Mouse (Mus musculus): ENCODE measurements around the gene Dnajb13.

The Dnajb13 gene

DNA sequence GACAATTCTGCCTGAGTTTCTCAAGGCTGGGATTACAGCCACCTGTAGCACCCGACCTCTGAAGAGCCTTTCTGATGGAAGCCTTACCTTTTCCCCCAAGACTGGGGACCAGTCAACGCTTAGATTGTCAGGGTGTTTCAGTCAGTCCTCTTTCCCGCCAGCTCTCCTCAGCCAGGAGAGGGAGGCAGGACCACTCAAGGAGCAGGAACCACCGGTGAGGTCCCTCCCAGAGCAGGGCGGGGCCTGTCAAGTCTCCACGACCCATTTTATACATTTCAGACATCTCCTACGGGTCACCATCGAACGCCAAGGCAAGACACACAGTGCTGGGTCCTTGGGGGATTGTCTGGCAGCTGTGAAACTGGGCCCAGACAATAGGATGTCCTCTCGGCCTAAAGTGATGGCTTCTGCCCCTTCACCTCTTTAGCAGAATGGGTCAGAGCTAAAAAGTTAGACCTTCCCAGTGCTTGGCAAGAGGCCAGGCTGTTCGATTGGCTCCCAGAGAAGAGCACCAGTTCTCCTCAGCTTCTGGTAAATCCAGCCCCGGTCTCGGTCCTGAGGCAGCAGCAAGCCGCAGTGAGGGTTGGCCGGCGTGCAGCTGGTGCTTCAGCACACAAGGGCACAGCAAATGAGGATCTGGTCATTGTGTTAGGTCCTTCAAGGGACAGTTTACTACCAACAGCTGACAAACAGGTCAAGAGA, 14.3 kb downstream of the Dnajb13 start:
- POLR2A ChIA-PET: interaction anchor here in 3 of 4 experiments (0.7 to 47.4 kb wide), 16 partner anchors 2 to 363 kb away, joined by 3 to 704 read pairs (median 4); partner anchors contain the start of genes Ucp2 (in 2 of the 3), Coa4 (in 1 of the 3), Dnajb13 (in 1 of the 3) and Fam168a (in 1 of the 3)
- CTCF ChIA-PET: interaction anchor here in 1 of 4 experiments (1.8 kb wide), 1 partner anchor 20 kb away, joined by 5 read pairs; no protein-coding TSS in a partner anchor

DNA sequence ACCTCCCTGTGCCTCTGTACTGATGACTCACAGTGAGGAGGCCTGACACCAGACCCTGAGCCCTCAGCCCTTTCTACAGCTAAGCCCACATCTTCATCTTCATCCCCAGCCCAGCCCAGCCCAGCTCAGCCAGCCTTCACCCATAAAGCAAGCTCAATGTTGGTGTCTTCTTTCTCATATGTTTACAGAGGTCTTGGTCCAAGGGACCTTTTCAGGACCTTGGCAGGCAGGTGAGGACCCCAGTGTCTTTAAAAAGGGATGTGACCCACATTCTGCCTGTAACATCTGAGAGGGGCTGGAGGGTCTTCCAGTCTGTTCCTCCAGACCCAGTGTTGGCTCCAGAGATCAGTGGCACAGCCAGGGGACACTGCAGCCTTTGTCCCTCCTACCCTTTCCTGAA, 15.3 kb downstream of the Dnajb13 start:
- POLR2A ChIA-PET: interaction anchor here in 3 of 4 experiments (0.5 to 47.4 kb wide), 7 partner anchors 1 to 184 kb away, joined by 3 to 704 read pairs (median 4); partner anchors contain the start of genes Coa4 (in 1 of the 3), Dnajb13 (in 1 of the 3), Ucp2 (in 1 of the 3) and Ucp3 (in 1 of the 3)
- CTCF ChIA-PET: no interaction called here

DNA sequence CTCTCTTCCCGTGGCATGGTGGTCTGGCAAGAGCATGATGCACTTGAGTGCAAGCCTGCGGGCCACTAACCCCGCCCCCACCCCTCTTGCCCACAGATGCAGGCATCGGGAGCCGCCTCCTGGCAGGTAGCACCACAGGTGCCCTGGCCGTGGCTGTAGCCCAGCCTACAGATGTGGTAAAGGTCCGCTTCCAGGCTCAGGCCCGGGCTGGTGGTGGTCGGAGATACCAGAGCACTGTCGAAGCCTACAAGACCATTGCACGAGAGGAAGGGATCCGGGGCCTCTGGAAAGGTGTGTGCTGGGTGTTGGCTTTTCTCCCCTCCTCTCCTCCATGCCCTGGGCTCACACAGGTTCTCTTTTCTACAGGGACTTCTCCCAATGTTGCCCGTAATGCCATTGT, 16.8 kb downstream of the Dnajb13 start:
- ChIA-PET POLR2A (interaction anchor here in 2 of 4 experiments (1.0 to 21.9 kb wide), 11 partner anchors 7 to 187 kb away, joined by 3 to 704 read pairs (median 3); partner anchors contain the start of genes Coa4 (in 2 of the 2) and Dnajb13 (in 2 of the 2)), CTCF (interaction anchor here in 1 of 4 experiments (0.9 kb wide), 1 partner anchor 23 kb away, joined by 4 read pairs; no protein-coding TSS in a partner anchor)

DNA sequence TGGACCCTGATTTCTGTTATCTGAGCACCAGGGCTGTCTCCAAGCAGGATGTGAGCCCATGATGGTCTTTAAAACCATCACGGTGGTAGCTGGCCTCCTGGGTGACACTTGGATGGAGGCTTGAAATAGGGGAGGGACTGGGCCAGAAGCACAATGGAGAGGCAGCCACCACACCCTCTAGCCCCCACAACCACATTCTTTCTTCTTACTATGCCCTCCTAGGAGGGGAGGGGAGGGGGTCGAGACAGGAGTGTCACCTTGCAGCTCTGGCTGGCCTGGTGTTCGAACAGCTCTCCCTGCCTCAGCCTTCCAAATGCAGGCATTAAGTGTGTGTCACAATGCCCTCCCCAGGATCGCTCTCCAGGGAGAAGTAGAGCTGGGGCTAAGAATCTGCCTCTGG, 17.4 kb downstream of the Dnajb13 start:
- ChIA-PET POLR2A (interaction anchor here in 3 of 4 experiments (0.8 to 21.9 kb wide), 17 partner anchors 8 to 209 kb away, joined by 3 to 704 read pairs (median 6); partner anchors contain the start of genes Coa4 (in 2 of the 3), Dnajb13 (in 2 of the 3) and Rab6a (in 1 of the 3)), CTCF (interaction anchor here in 1 of 4 experiments (0.9 kb wide), 1 partner anchor 24 kb away, joined by 4 read pairs; no protein-coding TSS in a partner anchor)

DNA sequence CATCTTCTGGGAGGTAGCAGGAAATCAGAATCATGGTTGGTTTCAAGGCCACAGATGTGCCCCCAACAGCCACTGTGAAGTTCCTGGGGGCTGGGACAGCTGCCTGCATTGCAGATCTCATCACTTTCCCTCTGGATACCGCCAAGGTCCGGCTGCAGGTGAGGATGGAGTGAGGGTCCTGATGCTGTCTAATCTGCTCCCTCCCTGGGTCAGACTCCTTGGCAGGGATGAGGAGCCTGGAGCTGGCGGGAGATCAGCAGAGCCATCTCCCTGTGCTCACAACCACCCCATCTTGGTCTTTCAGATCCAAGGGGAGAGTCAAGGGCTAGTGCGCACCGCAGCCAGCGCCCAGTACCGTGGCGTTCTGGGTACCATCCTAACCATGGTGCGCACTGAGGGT, 18.0 kb downstream of the Dnajb13 start:
- POLR2A ChIA-PET: interaction anchor here in 3 of 4 experiments (0.8 to 21.9 kb wide), 24 partner anchors 8 to 209 kb away, joined by 3 to 704 read pairs (median 5); partner anchors contain the start of genes Coa4 (in 2 of the 3), Dnajb13 (in 2 of the 3) and Rab6a (in 1 of the 3)
- CTCF ChIA-PET: interaction anchor here in 1 of 4 experiments (1.2 kb wide), 1 partner anchor 366 kb away, joined by 4 read pairs; the partner anchor contains the start of gene Relt

DNA sequence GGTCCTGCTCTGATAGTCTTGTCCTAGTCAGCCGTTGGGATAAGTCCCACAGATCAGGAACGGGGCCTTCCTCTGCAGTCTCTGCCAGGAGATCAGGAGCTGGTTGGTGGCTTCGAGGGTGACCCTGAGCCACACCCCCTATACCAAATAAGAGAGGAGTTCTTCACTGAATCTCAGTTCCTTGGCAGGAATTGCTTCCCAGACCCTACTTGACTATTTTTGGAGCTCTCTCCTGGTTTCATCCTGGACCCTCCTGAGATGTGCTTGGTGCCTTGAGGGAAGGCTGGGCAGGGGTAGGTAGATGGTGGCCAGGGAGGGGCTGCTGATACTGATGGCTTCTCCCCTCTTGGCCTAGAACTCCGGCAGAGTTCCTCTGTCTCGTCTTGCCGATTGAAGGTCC, 18.4 kb downstream of the Dnajb13 start:
- ChIA-PET POLR2A (interaction anchor here in 3 of 4 experiments (0.8 to 21.9 kb wide), 34 partner anchors 9 to 1015 kb away, joined by 3 to 704 read pairs (median 5); partner anchors contain the start of genes Coa4 (in 2 of the 3), C2cd3 (in 1 of the 3), Dnajb13 (in 1 of the 3) and Lipt2 (in 1 of the 3)), CTCF (interaction anchor here in 2 of 4 experiments (0.7 to 1.6 kb wide), 4 partner anchors 9 to 367 kb away, joined by 3 to 6 read pairs (median 4); partner anchors contain the start of gene Relt (in 1 of the 2))

DNA sequence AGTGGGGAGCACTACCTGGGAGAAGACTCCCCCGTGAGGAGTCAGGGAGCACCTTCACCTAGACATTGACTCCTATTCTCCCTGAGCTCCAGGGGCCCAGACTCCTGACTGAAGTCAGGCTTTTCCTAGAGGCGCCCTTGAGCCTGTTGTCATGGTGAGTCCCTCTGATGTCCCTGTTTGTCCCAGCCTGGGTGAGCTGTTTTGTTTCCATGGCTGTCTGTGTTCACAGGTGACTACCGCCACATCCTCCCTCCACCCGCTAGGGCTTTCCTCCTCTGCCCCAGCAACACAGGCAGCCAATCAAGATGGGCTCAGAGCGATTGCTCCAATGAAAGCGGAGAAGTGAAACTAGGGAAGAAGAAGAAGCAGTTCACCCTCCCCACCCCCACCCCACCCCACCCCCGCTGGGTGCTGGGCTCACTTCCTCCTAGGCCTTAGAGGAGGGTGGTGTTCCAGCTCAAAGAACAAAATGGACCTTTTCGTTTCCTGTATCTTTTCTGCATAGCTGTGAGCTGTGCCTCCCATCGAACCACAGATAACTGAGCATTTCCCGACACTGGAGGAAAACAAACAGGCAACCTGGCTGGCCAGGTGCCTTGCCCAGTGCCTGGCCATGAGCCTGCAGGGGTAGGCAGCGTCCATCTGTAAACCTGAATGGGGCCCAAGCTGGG, 19.0 kb downstream of the Dnajb13 start:
- ChIA-PET POLR2A (interaction anchor here (0.6 to 21.9 kb wide), 77 partner anchors 8 to 1015 kb away, joined by 3 to 704 read pairs (median 4); partner anchors contain the start of genes C2cd3 (in 2 of the 4), Coa4 (in 2 of the 4), Dnajb13 (in 2 of the 4) and Fam168a (in 2 of the 4)), CTCF (interaction anchor here (0.6 to 1.9 kb wide), 11 partner anchors 10 to 367 kb away, joined by 3 to 9 read pairs (median 4); partner anchors contain the start of gene Relt (in 1 of the 4))

DNA sequence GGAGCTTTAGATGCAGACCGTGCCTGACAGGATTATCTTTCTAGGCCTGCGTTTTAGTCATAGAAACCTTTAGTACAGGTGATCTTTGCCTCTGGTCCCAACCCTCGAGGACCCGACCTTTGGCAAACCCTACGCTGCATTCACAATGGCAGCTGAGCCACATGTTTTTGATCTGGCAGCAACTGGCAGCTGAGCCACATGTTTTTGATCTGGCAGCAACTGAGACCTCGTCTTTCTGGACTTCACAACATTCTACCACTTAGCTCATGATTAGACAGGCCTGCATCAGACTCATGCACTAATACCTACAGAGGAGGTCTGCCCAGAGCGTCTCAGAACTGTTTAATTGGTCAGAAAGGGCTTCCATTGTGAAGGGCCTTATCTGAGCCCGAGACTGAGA, 19.7 kb downstream of the Dnajb13 start:
- CTCF ChIA-PET: interaction anchor here in 3 of 4 experiments (0.7 to 1.9 kb wide), 8 partner anchors 11 to 1340 kb away, joined by 3 to 9 read pairs (median 6); no protein-coding TSS in a partner anchor
- POLR2A ChIA-PET: interaction anchor here (0.6 to 21.9 kb wide), 76 partner anchors 9 to 1228 kb away, joined by 3 to 704 read pairs (median 4); partner anchors contain the start of genes C2cd3 (in 2 of the 4), Coa4 (in 2 of the 4), Dnajb13 (in 2 of the 4) and Fam168a (in 2 of the 4)

DNA sequence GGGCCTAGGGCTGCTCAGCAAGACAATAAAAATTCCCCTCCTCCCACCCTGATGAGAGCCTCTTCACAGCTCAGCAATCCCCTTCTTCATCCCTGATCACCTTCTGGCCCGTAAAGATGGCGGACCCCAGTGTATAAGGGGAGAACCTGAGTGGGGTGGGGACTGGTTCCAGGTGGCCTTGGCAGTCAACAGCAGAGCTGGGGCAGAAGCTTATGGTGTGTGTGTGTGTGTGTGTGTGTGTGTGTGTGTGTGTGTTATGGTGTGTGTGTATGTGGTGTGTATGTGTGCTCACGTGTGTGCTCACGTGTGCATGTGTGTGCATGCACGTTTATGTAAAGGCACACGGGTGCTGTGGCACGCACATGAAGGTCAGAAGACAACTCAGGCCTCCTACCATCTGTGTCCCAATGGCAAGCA, 20.3 kb downstream of the Dnajb13 start:
- ChIA-PET CTCF (interaction anchor here in 2 of 4 experiments (0.6 to 1.9 kb wide), 3 partner anchors 22 to 169 kb away, joined by 3 to 9 read pairs (median 7); no protein-coding TSS in a partner anchor), POLR2A (interaction anchor here (0.6 to 21.9 kb wide), 59 partner anchors 8 to 1227 kb away, joined by 3 to 704 read pairs (median 4); partner anchors contain the start of genes Coa4 (in 2 of the 4), Dnajb13 (in 2 of the 4), Fam168a (in 2 of the 4) and Lipt2 (in 2 of the 4))

DNA sequence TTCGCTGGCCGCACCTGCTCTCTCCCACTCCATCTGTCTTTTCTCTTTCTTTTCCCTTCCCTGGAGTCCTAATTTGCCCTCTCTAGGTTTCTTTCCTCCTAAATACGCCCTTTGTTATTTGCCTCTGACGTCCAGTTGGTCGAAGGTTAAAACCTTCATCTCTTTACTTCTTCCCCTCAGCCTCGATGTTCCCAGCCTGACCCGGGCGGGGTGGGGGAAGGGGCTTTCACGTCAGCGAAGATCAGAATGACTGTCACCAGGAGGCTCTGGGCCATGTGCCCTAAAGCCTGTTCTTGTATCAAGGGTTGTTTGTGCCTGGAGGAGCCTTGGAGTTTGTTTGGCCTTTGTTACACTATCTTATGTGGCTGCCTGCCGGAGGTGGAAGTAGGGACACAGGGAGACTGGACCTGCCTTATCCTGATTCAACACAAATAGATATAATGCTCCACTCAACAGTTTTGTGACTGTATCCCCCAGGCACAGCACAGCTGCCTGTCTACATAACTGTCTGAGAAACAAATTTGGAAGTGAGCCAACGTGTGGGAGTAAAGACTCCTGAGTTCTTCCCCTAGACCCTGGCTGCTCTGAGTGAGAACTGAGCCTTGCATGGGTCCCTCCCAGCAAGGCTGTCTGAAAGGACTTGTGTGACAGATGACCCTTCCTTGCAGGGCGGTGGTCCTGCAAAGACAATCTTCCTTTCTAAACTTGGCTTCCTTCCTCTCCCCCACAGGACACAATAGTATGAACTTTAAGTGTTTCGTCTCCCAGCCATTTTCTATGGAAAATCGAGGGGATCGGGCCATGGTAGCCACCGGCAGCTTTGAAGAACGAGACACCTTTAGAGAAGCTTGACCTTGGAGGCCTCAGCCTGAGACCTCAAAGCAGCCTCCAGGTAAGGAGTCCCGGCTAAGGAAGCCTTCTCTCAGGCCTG, 21.0 kb downstream of the Dnajb13 start:
- POLR2A ChIA-PET: interaction anchor here (0.5 to 21.9 kb wide), 54 partner anchors 9 to 1686 kb away, joined by 3 to 704 read pairs (median 6); partner anchors contain the start of genes Coa4 (in 2 of the 4), Lipt2 (in 2 of the 4), Pgm2l1 (in 2 of the 4) and Ucp3 (in 2 of the 4)

DNA sequence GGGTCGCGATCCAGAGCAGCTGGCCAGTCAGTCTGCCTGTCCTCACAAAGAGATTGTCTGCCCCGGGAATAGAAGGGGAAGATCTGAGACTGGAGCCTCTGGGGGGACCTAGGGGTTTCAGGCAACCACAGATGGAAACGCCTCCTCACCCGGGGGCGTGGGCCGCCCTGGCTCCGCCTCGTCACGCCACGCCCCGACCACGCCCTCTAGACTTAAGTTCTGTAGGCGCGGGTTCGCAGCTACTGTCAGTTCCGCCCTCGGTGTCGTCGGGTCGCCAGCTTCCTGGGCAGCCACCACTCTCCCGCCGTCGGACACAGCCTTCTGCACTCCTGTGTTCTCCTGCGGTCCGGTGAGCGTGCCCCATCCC, 21.7 kb downstream of the Dnajb13 start, which contains the start of gene Ucp2:
TSS of gene Ucp2 (plus strand) at position 221 of the 367 bp plus-strand sequence.
- ChIA-PET POLR2A (interaction anchor here in 3 of 4 experiments (0.5 to 21.9 kb wide), 34 partner anchors 9 to 1685 kb away, joined by 3 to 704 read pairs (median 8); partner anchors contain the start of genes Ucp3 (in 2 of the 3), Coa4 (in 1 of the 3), Dnajb13 (in 1 of the 3) and Fam168a (in 1 of the 3)), CTCF (interaction anchor here in 2 of 4 experiments (0.6 to 2.0 kb wide), 3 partner anchors 11 to 66 kb away, joined by 3 to 8 read pairs (median 3); no protein-coding TSS in a partner anchor)

More for the DNA sequence above, 21.0 kb downstream of the Dnajb13 start:
- CTCF ChIA-PET: interaction anchor here in 2 of 4 experiments (0.6 to 2.0 kb wide), 4 partner anchors 10 to 27 kb away, joined by 3 to 9 read pairs (median 6); no protein-coding TSS in a partner anchor

DNA sequence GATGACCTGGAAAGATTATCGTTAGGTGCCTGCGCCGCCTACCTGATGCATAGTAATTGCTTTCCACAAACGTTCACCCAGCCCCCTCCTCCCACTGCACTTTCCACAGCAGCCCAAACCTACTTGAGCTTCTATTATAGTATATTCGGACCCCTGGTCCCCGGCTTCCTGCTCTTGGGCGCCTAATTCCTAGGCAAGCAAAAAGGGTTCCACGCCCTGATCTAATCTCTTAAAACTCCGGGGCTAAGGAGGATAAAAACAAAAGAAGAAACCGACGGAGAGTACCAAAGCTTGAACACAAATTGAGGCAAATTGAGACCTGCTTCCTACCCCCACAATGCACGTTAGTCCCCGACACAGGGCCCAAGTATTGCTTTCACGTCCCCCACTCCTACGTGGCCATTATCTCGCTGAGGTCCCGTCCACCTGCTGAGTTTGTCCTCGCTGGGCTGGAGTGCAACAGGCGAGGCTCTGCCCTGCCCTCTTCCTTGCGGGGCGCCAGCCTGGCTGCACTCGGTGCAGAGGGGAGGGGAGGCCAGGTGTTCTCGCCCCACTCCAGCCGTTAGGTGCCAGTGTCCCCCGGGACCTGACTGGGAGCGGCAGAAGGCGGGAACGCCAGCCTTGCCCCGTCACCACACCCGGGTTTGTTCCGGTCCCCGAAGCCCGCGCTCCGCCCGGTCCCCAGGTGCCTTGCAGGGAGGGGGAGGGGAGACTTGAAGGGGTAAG, 22.2 kb downstream of the Dnajb13 start:
- ChIA-PET CTCF (interaction anchor here in 2 of 4 experiments (0.6 to 2.0 kb wide), 3 partner anchors 12 to 65 kb away, joined by 3 to 8 read pairs (median 3); no protein-coding TSS in a partner anchor), POLR2A (interaction anchor here (0.5 to 21.9 kb wide), 32 partner anchors 9 to 1010 kb away, joined by 3 to 704 read pairs (median 8); partner anchors contain the start of genes Ucp3 (in 2 of the 4), Coa4 (in 1 of the 4), Dnajb13 (in 1 of the 4) and Fam168a (in 1 of the 4))

DNA sequence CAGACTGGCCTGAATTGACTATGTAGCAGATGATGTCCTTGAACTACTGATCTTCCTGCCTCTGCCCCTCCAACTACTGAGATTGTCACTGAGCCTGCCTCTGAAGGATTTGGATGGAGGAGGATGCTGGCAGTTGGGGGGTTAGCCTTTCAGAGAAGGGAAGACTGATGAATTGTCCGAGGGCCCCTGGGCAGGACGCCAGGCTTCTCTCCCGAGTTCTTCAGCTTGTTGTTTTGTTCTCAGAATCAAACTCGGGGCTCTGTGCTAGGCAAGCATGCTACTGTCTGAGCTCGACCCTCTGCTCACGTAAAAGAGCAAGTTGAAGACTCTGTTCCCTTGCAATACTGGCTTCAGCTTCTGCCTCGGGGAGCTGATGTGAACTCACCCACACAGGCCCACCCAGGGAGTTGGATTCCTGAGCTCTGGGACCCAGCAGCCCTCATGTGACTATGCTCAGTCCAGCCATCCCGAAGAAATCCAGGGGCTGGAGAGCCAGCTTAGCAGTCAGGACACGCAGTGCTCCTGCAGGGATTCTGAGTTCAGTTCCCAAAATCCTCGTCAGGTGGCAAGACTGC, 26.2 kb downstream of the Dnajb13 start:
- CTCF ChIA-PET: interaction anchor here in 2 of 4 experiments (0.5 to 0.6 kb wide), 2 partner anchors 18 to 212 kb away, joined by 3 to 8 read pairs; no protein-coding TSS in a partner anchor

DNA sequence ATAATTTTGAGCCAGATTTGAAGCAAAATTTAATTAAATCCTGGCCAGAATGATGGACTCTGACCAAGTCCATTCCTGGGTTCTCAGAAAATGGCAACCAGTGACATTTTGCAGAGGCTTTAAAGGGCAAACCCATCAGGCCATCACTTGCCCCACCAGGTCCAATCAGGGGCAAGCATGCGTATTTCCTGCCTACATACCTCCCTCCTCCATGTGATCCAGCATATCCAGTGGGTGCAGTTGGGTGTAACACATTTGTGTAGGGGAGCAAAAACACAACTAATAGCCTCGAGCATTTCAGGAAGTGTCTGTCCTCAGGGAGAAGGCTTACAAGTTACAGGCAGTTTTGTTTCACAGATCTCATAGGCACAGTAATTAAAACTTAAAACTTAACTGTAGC, 27.5 kb downstream of the Dnajb13 start:
- CTCF ChIA-PET: no interaction called here
- POLR2A ChIA-PET: interaction anchor here in 2 of 4 experiments (0.9 to 21.9 kb wide), 5 partner anchors 10 to 210 kb away, joined by 3 to 704 read pairs (median 3); partner anchors contain the start of genes Coa4 (in 1 of the 2) and Dnajb13 (in 1 of the 2)

More for the DNA sequence above, 26.2 kb downstream of the Dnajb13 start:
- POLR2A ChIA-PET: interaction anchor here in 3 of 4 experiments (0.9 to 21.9 kb wide), 8 partner anchors 9 to 34 kb away, joined by 3 to 704 read pairs (median 3); partner anchors contain the start of genes Coa4 (in 1 of the 3) and Dnajb13 (in 1 of the 3)
